Mouse (Mus musculus) G1E (cell line): ENCODE results near the gene Ptprt.

Source experiments
- CTCF ChIP-seq: IDR thresholded peaks from 2 replicates; pipeline ENCODE4 v1.5.1; 2012; ENCODE audit warnings: low read depth, low read length, inconsistent platforms, mixed read lengths
- GATA1 ChIP-seq: IDR thresholded peaks from 2 replicates; pipeline ENCODE4 v1.6.1; 2012; ENCODE audit warnings: borderline replicate concordance, low read length, inconsistent platforms, mixed read lengths
- POLR2AphosphoS5 ChIP-seq: IDR thresholded peaks from 2 replicates; pipeline ENCODE4 v1.6.1; 2012; ENCODE audit warnings: low read depth, low read length, inconsistent platforms; ENCODE audit not compliant: insufficient replicate concordance
- TAL1 ChIP-seq: conservative IDR thresholded peaks from 2 replicates; pipeline ENCODE4 v1.6.1; 2012; ENCODE audit warnings: low read depth, low read length, inconsistent platforms, mixed read lengths

GRCm38 (mm10) chr2:162307996-162308395, 353.0 kb downstream of the Ptprt start:
- no peak for TF ChIP-seq TAL1
- TF ChIP-seq CTCF, result no peak
- TF ChIP-seq POLR2AphosphoS5, result no peak
- TF ChIP-seq GATA1, result no peak
